Mouse (Mus musculus) G1E (cell line): Measurements from ENCODE around the gene Slc44a4.

Source experiments
- CTCF ChIP-seq: IDR thresholded peaks from 2 replicates; pipeline ENCODE4 v1.5.1; 2012; ENCODE audit warnings: low read depth, low read length, inconsistent platforms, mixed read lengths
- GATA1 ChIP-seq: IDR thresholded peaks from 2 replicates; pipeline ENCODE4 v1.6.1; 2012; ENCODE audit warnings: borderline replicate concordance, low read length, inconsistent platforms, mixed read lengths
- GATA2 ChIP-seq: IDR thresholded peaks from 2 replicates; pipeline ENCODE4 v1.6.1; 2012; ENCODE audit warnings: low read depth, low read length, inconsistent platforms, borderline replicate concordance
- POLR2AphosphoS5 ChIP-seq: IDR thresholded peaks from 2 replicates; pipeline ENCODE4 v1.6.1; 2012; ENCODE audit warnings: low read depth, low read length, inconsistent platforms; ENCODE audit not compliant: insufficient replicate concordance
- TAL1 ChIP-seq: conservative IDR thresholded peaks from 2 replicates; pipeline ENCODE4 v1.6.1; 2012; ENCODE audit warnings: low read depth, low read length, inconsistent platforms, mixed read lengths

- TF ChIP-seq GATA2 (no peak), CTCF (no peak), GATA1 (no peak), POLR2AphosphoS5 (no peak), TAL1 (no peak)
These were observed 32.3 kb downstream of the Slc44a4 start for GRCm38 (mm10) chr17:34946486-34947140.
